Mouse (Mus musculus): ENCODE data around the gene A830018L16Rik.

GRCm38 (mm10) chr1:11652773-11653172 lies 238.9 kb downstream of the A830018L16Rik start:
- TF ChIP-seq CTCF (IDR thresholded peaks at IDR 0.05; ENCODE audit: insufficient read depth, low read depth, low read length) = no peak
- TF ChIP-seq POLR2A (IDR thresholded peaks at IDR 0.05; ENCODE audit: insufficient read depth, low read depth, low read length) = no peak
